Mouse (Mus musculus) gastrocnemius, adult 8-10 months (tissue): ENCODE measurements around the gene Gm10322. TPM values are rescaled to one million over a fixed set of nuclear protein-coding genes. Genes with fewer than 3 reads are reported as not detected.

ENCODE experiments used
- DNase-seq, 2 experiments: peaks; one replicate each; pipeline ENCODE4 v3.0.0; 2022; ENCODE audit warnings: low spot score in 2 of 2
- total RNA-seq, 4 experiments: library from RNA; stranded (reverse); gene quantifications; 2 replicates each; pipeline ENCODE4 v1.2.4; 2022

Gm10322 gene
- not detected for total RNA-seq

- peak; percentile 61 to 71 for DNase-seq
Observed at GRCm38 (mm10) chr10:59615981-59616520, at the start of gene Gm10322. Gm10322 (plus strand) TSS chr10:59616063.

GRCm38 (mm10) chr10:59566968-59567367 is 48.9 kb upstream of the Gm10322 start:
- DNase-seq: no peak

- DNase-seq: no peak
Observed at GRCm38 (mm10) chr10:59568665-59569480, 47.0 kb upstream of the Gm10322 start.

DNA sequence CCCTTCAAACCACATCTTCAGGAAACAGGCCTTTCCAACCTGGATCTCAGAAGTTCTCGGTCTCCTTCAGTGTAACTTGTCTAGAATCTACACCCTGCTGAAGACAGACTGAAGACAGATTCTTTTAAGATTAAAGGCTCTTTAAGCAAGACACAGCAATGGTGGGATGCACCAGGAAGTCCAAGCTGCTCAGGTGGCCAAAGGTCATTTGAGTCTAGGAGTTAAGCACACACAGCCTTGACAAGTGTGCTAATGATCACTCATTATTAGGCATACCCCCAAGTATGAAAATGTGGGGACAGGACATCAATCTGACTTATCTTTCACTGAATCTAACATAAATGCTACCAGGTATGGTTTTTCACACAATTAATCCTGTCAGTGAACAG is 46.4 kb upstream of the Gm10322 start:
- DNase-seq: no peak

DNA sequence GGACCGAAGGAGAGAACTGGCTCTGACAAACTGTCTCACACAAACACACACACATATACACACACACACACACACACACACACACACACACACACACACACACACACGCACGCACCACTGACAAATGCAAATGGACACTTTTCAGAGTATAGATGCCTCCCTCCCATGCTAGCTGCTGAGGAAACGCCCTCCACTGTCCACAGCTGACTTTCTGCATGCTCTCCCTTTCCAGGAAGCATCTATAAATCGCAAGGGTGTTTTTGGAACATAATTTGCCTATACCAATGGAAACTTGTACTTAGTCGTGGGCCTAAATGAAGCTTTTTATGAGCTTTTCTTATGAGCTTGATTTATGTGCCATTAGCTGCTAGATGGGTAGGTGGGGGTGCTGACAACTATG is 45.5 kb upstream of the Gm10322 start:
- no peak for DNase-seq

GRCm38 (mm10) chr10:59570780-59571179 is 45.1 kb upstream of the Gm10322 start:
- no peak for DNase-seq

DNA sequence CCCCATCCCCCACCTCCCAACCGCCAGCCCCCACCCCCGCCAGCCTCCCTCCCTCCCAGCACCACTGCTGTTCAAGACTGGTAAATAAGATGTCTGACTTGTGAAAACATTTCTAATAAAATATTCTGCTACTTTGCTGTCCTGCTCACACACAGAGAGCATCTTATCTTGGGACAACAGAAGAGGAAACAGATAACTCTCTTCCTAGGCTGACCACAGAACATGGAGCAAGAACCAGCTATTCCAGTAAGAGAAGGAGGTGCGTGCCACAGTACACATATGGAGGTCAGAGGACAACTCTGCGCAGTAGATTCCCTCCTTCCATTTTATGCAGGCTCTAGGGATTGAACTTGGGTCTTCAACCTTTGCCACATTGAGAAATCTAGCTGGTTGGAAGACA is 44.6 kb upstream of the Gm10322 start:
- no peak for DNase-seq

DNA sequence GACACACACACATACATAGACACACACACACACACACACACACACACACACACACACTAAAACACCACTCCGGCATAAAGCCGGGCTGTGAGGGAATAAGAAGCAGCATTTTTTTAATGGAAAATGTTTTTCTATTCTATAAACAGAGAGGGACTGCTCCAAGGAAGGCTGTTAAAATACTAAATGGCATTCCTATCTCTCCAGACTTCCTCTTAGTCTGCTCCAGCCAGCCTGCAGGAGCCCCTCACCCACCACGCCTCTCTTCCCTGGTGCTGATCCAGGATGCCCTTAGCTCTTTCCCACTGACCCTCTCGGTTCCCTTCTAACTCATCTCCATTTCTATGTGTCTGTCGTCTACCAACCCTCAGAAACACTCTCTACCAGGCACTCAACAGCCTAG is 43.9 kb upstream of the Gm10322 start:
- no peak for DNase-seq

- no peak for DNase-seq
Observed at GRCm38 (mm10) chr10:59576305-59576704, 39.6 kb upstream of the Gm10322 start.

- DNase-seq: peak in 1 of 2 experiments; percentile 15
Observed at GRCm38 (mm10) chr10:59577871-59578801, 37.7 kb upstream of the Gm10322 start.

GRCm38 (mm10) chr10:59579645-59580044 is 36.2 kb upstream of the Gm10322 start:
- DNase-seq: no peak

DNA sequence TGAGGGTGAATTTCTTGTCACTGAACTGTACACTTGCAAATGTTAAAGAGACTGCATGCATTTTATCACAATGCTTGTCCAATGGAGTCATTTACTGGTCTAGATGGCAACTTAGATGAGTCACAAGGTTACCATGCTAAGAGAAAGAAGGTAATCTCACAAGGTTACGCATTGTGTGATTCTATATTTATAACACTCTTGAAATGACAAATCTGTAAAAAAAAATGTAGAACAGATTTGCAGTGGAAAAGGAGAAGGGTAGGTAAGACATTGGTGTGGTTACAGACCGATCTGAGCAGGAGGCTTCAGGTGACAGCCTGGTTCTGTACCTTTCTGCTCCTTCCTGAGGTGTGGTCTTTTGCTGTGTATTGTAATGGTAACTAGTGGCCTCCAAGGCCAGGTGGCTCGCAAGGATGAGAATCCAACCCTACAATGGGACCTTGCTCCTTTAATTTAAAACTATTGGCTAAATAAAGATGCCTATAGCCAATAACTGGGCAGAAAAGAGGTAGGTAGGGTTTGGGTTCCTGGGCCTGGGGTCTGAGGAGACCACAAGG is 35.2 kb upstream of the Gm10322 start:
- DNase-seq: no peak

GRCm38 (mm10) chr10:59581826-59582543 is 33.9 kb upstream of the Gm10322 start:
- no peak for DNase-seq

DNA sequence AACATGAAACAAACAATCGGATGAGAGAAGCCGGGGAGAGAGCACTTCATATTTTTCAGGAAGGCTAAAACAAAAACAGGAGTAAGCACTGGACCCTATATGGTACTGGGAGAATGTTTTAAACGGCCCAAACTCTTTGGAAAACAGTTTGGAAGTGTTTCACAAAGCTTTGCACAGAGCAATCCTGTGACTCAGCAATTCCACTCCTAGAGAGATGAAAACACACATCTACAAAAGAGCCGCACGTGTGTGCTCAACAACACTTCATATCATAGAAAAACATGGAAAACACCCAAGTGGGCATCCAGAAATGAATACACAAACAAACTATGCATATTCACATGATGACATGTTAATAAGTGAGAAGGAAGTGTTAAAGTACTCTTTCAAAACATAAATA is 30.2 kb upstream of the Gm10322 start:
- DNase-seq: no peak

- no peak for DNase-seq
Observed at GRCm38 (mm10) chr10:59586821-59587220, 29.0 kb upstream of the Gm10322 start.

GRCm38 (mm10) chr10:59588135-59588534 is 27.7 kb upstream of the Gm10322 start:
- no peak for DNase-seq

GRCm38 (mm10) chr10:59589420-59589819 is 26.4 kb upstream of the Gm10322 start:
- no peak for DNase-seq

DNA sequence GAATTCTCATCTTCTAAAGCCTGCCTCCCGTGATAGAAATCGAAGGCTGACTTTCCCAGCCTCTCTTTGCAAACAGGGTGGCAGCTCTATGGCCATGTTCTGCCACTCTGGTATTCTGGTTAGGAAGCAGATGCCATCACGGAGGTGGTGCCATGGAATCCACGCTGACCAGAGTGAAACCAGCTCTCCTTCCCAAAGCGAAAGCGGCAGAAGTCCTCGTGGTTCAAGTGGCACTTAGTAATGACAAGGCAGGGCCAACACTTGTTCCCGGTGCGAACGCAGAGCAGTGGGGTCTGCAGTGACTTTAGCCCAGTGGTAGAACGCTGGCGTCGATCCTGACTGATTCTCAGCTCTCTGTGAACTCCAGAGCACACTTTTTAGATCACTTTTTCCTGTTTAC is 26.0 kb upstream of the Gm10322 start:
- DNase-seq: no peak

DNA sequence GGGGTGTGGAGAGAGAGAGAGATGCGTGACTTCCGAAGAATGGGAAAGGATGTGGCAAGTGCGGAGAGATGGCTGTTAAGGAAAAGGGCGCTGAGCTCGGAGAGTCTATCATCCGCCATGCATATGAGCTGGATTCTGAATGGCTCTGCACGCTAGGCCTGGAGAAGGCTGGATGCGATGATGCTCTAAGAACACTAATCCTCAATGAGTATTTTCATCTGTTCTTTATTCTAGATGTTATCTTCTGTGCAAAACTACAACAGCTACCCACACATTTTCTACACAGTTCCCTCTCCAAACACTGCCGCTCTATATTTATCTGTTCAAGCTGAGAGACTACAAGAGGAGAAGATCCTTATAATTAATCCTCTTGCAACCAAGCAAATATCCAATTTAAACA is 25.3 kb upstream of the Gm10322 start:
- DNase-seq: no peak

GRCm38 (mm10) chr10:59593826-59594570 is 21.9 kb upstream of the Gm10322 start:
- DNase-seq: peak; percentile 11 to 27
